Mouse (Mus musculus): ENCODE results near the gene Tnfrsf12a. TPM values are rescaled to one million over a fixed set of nuclear protein-coding genes. Genes with fewer than 3 reads are reported as not detected.

Gene Tnfrsf12a
- polyA plus RNA-seq, 1 experiment from 2014 or later = 421 TPM

DNA sequence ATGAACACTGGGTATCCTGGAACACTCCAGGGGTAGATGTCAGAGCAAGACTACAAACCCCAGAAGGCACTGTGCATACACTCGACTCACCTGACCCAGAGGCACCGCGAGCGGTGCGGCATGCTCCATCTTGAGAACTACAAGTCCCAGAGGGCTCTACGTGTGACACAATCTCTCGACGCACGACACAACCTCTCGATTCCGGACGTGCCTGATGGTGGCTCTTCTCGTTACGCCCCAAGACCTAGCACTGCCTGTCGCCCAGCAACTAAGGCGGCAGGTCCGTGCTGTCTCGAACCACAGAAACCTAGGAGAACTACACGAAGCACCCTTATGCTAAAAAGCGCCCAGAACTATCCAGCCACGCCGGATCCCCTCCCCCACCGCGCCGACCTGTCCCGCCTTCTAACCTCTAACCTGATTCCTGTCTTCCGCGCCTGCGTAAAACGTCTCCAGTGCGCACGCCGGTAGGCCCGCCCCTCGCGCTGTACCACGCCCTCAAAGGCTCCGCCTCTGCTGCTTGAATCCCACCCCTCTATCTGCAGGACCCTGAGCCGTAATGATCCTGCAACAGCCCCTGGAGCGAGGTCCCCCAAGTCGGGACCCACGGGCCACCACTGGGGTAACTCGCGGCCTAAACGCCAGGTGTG, 3.7 kb downstream of the Tnfrsf12a start, which contains the start of the genes Hcfc1r1 and Thoc6:
TSS of gene Hcfc1r1 (plus strand) at position 173 of the 650 bp plus-strand sequence.
TSS of gene Thoc6 (minus strand) at position 459 of the 650 bp plus-strand sequence.
- ChIA-PET POLR2A (interaction anchor here (1.5 to 4.0 kb wide), 2 partner anchors 8 to 26 kb away, joined by 4 to 28 read pairs; no protein-coding TSS in a partner anchor), CTCF (interaction anchor here (1.2 to 2.9 kb wide), 3 partner anchors 10 to 26 kb away, joined by 3 to 13 read pairs (median 3); no protein-coding TSS in a partner anchor)
- ATAC-seq (peak; percentile 68), DNase-seq (ENCODE audit: low read depth, low spot score) (peak; percentile 77)
- no peaks in the 10 kb centered on the region for H3K27me3 ChIP-seq
- in situ Hi-C loops (cut with MboI; ENCODE audit: low pct_unique_long_range_greater_than_20kb) = no loop called here
- no peak for TF ChIP-seq CTCF (IDR thresholded peaks at IDR 0.05)

GRCm38 (mm10) chr17:23672761-23673160, 4.5 kb downstream of the Tnfrsf12a start:
- ChIA-PET POLR2A (interaction anchor here (0.8 kb wide), 1 partner anchor 12 kb away, joined by 3 read pairs; the partner anchor contains the start of gene Bicdl2), CTCF (interaction anchor here (1.2 kb wide), 1 partner anchor 9 kb away, joined by 3 read pairs; no protein-coding TSS in a partner anchor)
- H3K27me3 ChIP-seq = no peaks in the 10 kb centered on the region
- no peak for TF ChIP-seq CTCF (IDR thresholded peaks at IDR 0.05)
- DNase-seq (ENCODE audit: low read depth, low spot score) = no peak
- no peak for ATAC-seq
- in situ Hi-C loops (cut with MboI; ENCODE audit: low pct_unique_long_range_greater_than_20kb) = no loop called here

- POLR2A ChIA-PET = no interaction called here
- no peak for ATAC-seq
- in situ Hi-C loops (cut with MboI; ENCODE audit: low pct_unique_long_range_greater_than_20kb) = no loop called here
- no peak for DNase-seq (ENCODE audit: low read depth, low spot score)
- CTCF ChIA-PET = no interaction called here
- H3K27me3 ChIP-seq = no peaks in the 10 kb centered on the region
- no peak for TF ChIP-seq CTCF (IDR thresholded peaks at IDR 0.05)
Observed at GRCm38 (mm10) chr17:23671519-23671918, 5.7 kb downstream of the Tnfrsf12a start.

DNA sequence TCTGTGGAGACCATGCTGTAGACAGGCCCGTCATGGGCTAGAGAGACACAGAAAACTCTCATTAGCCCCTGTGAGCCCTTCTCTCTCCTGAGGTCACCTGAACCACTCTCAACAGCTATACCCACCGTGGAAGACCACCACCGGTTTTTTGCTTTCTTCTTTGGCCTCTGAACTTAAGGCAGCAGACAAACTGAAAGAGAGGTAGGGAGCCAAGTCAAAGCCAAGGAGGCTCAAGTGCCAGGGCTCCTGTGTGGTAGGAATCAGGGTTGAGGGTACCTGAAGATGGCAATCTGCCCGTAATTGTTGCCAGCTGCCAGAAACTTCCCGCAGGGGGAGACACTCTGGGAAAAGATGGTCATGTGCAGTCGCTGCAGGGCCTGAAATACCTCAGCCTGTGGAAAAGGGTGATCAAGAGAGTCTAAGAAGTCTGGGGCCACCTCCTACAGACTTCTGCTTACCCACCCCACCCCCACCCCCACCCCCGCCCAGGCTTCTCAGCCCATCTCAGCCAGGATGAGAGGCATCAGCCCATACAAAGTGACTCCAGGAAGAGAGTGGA, 6.7 kb downstream of the Tnfrsf12a start:
- DNase-seq (ENCODE audit: low read depth, low spot score) = no peak
- no peak for ATAC-seq
- H3K27me3 ChIP-seq = no peaks in the 10 kb centered on the region
- in situ Hi-C loops (cut with MboI; ENCODE audit: low pct_unique_long_range_greater_than_20kb) = no loop called here
- ChIA-PET CTCF (interaction anchor here (1.0 kb wide), 1 partner anchor 11 kb away, joined by 3 read pairs; no protein-coding TSS in a partner anchor), POLR2A (no interaction called here)
- TF ChIP-seq CTCF (IDR thresholded peaks at IDR 0.05) = no peak

DNA sequence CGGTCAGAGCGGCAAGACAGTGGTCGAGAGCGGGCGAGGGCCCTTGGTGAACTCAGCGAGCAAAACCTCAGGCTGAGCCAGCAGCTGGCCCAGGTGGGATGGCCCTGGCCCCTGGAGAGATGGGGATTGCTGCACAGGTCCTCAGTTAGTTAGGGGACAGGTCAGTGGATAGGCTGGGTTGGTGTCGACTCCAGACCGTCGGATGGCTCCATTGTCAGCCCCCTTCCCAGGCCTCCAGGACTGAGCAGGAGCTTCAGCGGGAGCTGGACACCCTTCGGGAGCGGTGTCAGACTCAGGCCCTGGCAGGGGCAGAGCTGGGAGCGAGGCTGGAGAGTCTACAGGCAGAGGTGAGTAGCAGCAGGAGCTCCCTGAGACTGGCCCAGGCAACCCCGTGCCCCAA, 11.8 kb downstream of the Tnfrsf12a start:
- ATAC-seq = no peak
- no peaks in the 10 kb centered on the region for H3K27me3 ChIP-seq
- TF ChIP-seq CTCF (IDR thresholded peaks at IDR 0.05) = no peak
- POLR2A ChIA-PET = interaction anchor here (1.4 kb wide), 1 partner anchor 9 kb away, joined by 4 read pairs; the partner anchor contains the start of gene Thoc6
- in situ Hi-C loops (cut with MboI; ENCODE audit: low pct_unique_long_range_greater_than_20kb) = no loop called here
- no peak for DNase-seq (ENCODE audit: low read depth, low spot score)
- CTCF ChIA-PET = interaction anchor here (1.5 to 3.7 kb wide), 2 partner anchors 35 to 41 kb away, joined by 4 to 16 read pairs; no protein-coding TSS in a partner anchor

DNA sequence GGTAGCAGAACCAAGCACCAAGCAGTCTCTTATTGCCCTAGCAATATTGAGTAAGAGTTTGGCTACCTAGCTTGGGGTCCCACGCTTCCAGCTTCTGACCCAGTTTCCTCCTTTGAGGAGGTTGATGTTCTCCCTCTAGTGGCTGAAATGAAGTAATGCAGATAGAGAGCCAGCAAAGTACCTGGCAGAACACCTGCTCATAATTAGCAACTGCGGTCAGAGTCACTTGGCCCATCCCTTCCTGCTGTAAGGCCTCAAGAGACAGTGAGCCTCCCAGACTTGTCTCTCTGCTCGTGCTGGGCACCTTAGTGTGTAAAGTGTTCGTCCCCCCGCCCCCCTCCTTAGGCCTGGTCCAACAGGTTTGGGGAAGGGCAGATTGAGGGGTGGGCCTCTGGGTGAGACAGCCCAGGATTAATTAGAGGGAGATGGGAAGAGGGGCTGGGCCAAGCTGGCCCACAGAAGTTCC, 12.7 kb downstream of the Tnfrsf12a start:
- DNase-seq (ENCODE audit: low read depth, low spot score) = no peak
- in situ Hi-C loops (cut with MboI; ENCODE audit: low pct_unique_long_range_greater_than_20kb) = loop anchor here (5.0 kb wide), 1 partner anchor 38 kb away; no protein-coding TSS in a partner anchor
- no peak for TF ChIP-seq CTCF (IDR thresholded peaks at IDR 0.05)
- POLR2A ChIA-PET = interaction anchor here (0.8 to 1.4 kb wide), 2 partner anchors 10 to 13 kb away, joined by 3 to 4 read pairs; partner anchors contain the start of gene Thoc6
- CTCF ChIA-PET = interaction anchor here (0.7 to 3.7 kb wide), 10 partner anchors 8 to 103 kb away, joined by 3 to 16 read pairs (median 3); no protein-coding TSS in a partner anchor
- H3K27me3 ChIP-seq = no peaks in the 10 kb centered on the region
- no peak for ATAC-seq

DNA sequence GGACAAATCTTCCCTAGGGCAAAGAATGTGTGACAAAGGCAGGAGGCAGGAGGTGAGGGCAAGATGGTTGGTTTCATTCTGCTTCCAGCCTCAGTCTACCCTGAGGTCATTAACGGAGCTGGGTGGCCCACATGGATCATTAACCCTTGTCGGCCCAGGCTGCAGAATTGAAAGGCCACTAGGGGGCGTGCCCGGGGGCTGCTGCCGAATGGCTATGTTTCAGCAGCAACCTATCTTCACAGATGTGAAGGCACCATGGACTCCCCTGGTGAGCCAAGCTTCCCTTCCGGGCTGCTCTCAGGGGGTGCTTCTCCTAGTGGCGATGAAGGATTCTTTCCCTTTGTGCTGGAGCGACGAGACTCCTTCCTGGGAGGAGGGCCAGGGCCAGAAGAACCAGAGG, 15.7 kb downstream of the Tnfrsf12a start:
- POLR2A ChIA-PET = no interaction called here
- no peaks in the 10 kb centered on the region for H3K27me3 ChIP-seq
- in situ Hi-C loops (cut with MboI; ENCODE audit: low pct_unique_long_range_greater_than_20kb) = loop anchor here (5.0 kb wide), 1 partner anchor 41 kb away; no protein-coding TSS in a partner anchor
- CTCF ChIA-PET = interaction anchor here (1.2 to 3.4 kb wide), 5 partner anchors 10 to 45 kb away, joined by 3 to 12 read pairs (median 8); no protein-coding TSS in a partner anchor
- DNase-seq (ENCODE audit: low read depth, low spot score) (no peak), ATAC-seq (no peak)
- no peak for TF ChIP-seq CTCF (IDR thresholded peaks at IDR 0.05)

- in situ Hi-C loops (cut with MboI; ENCODE audit: low pct_unique_long_range_greater_than_20kb) = loop anchor here (5.0 kb wide), 1 partner anchor 41 kb away; no protein-coding TSS in a partner anchor
Observed at GRCm38 (mm10) chr17:23660876-23661200, 16.4 kb downstream of the Tnfrsf12a start.

DNA sequence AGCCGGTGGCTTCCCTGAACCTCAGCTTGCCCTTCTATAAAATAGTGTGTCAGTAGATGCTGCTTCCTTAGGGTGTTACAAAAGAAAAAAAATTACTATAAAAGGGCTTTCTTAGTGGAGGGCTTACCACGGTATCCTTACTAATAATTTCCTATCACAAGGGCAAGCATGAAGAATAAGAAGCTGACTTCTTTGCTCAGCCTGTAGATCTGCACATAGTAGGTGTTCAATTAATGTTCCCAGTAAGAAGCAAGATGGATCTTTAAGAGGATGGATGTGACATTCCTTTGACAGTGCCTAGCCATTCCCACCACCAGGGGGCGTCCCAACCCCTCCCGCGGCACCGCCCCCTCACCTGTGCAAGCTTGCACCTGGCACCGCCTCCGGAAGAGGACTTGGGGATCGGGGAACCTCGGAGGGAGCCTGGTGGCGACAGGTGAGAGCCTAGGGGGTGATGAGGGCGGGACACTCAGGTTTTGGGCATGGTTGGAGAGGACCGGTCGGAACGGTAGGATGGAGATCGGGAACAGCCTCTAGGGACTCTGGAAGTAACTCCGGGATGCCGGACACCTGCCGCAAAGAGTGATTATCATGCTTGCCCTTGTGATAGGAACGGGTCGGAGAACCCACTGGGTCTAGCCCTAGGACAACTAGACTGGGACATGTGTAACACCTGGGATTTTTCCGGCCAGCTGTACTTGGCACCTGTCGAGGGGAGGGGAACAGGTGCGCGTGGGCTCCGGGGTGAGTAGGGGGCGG, 17.0 kb downstream of the Tnfrsf12a start, which contains the start of gene Bicdl2:
TSS of gene Bicdl2 (plus strand) at position 390 of the 759 bp plus-strand sequence.
- in situ Hi-C loops (cut with MboI; ENCODE audit: low pct_unique_long_range_greater_than_20kb) = loop anchor here (5.0 kb wide), 1 partner anchor 42 kb away; no protein-coding TSS in a partner anchor
- no peaks in the 10 kb centered on the region for H3K27me3 ChIP-seq
- CTCF ChIA-PET = interaction anchor here (0.9 to 3.4 kb wide), 11 partner anchors 8 to 100 kb away, joined by 3 to 12 read pairs (median 3); no protein-coding TSS in a partner anchor
- DNase-seq (ENCODE audit: low read depth, low spot score) = no peak
- no peak for ATAC-seq
- no peak for TF ChIP-seq CTCF (IDR thresholded peaks at IDR 0.05)
- POLR2A ChIA-PET = interaction anchor here (0.7 kb wide), 1 partner anchor 12 kb away, joined by 3 read pairs; no protein-coding TSS in a partner anchor

More at GRCm38 (mm10) chr17:23660876-23661200, 16.4 kb downstream of the Tnfrsf12a start:
- TF ChIP-seq CTCF (IDR thresholded peaks at IDR 0.05) = no peak
- no peak for DNase-seq (ENCODE audit: low read depth, low spot score)
- ChIA-PET CTCF (interaction anchor here (1.2 to 3.4 kb wide), 6 partner anchors 9 to 46 kb away, joined by 3 to 12 read pairs (median 6); no protein-coding TSS in a partner anchor), POLR2A (no interaction called here)
- ATAC-seq = no peak
- H3K27me3 ChIP-seq = no peaks in the 10 kb centered on the region

Measured in Patski (cell line).